Mouse (Mus musculus) G1E (cell line): ENCODE data around the gene Ndc80. TPM values are rescaled to one million over a fixed set of nuclear protein-coding genes. Genes with fewer than 3 reads are reported as not detected.

Experiments
- ATAC-seq: 2 replicates; pipeline ENCODE4 v1.8.0; 2016; ENCODE audit warnings: mild to moderate bottlenecking; ENCODE audit not compliant: insufficient number of reproducible peaks, poor library complexity, low FRiP score, severe bottlenecking; ENCODE audit errors: extremely low read depth
- DNase-seq: peaks from one replicate; pipeline ENCODE4 v3.0.0; 2012; ENCODE audit warnings: low spot score
- H3K27me3 ChIP-seq: 2 replicates; pipeline ENCODE4 v1.6.1; 2012; ENCODE audit warnings: mild to moderate bottlenecking, low read length, inconsistent platforms; ENCODE audit not compliant: insufficient read depth
- H3K36me3 ChIP-seq: replicated peaks from 2 replicates; pipeline ENCODE3; 2012; ENCODE audit warnings: mild to moderate bottlenecking, inconsistent platforms
- H3K4me1 ChIP-seq: 2 replicates; pipeline ENCODE4 v1.6.1; 2012; ENCODE audit warnings: low read depth, low read length, inconsistent platforms, mixed read lengths; ENCODE audit not compliant: insufficient read depth
- H3K4me3 ChIP-seq: 2 replicates; pipeline ENCODE4 v1.5.1; 2012; ENCODE audit warnings: low read depth, mild to moderate bottlenecking, inconsistent platforms, low read length, moderate library complexity, mixed read lengths
- H3K9me3 ChIP-seq: replicated peaks from 2 replicates; pipeline ENCODE4 v1.6.1; 2012; ENCODE audit warnings: inconsistent platforms
- CTCF ChIP-seq: IDR thresholded peaks from 2 replicates; pipeline ENCODE4 v1.5.1; 2012; ENCODE audit warnings: low read depth, low read length, inconsistent platforms, mixed read lengths
- GATA1 ChIP-seq: IDR thresholded peaks from 2 replicates; pipeline ENCODE4 v1.6.1; 2012; ENCODE audit warnings: borderline replicate concordance, low read length, inconsistent platforms, mixed read lengths
- GATA2 ChIP-seq: IDR thresholded peaks from 2 replicates; pipeline ENCODE4 v1.6.1; 2012; ENCODE audit warnings: low read depth, low read length, inconsistent platforms, borderline replicate concordance
- POLR2AphosphoS5 ChIP-seq: IDR thresholded peaks from 2 replicates; pipeline ENCODE4 v1.6.1; 2012; ENCODE audit warnings: low read depth, low read length, inconsistent platforms; ENCODE audit not compliant: insufficient replicate concordance
- TAL1 ChIP-seq: conservative IDR thresholded peaks from 2 replicates; pipeline ENCODE4 v1.6.1; 2012; ENCODE audit warnings: low read depth, low read length, inconsistent platforms, mixed read lengths
- polyA plus RNA-seq: library from polyadenylated mRNA; stranded (reverse); fragments of >175 nt; gene quantifications from 2 replicates; pipeline ENCODE4 v1.2.3, GENCODE M21; 2012
- total RNA-seq, 2 experiments: library from RNA; stranded (forward) in 1 of 2; stranded (reverse) in 1 of 2; fragments of 200-1000 nt in 1 of 2; fragments of >200 nt in 1 of 2; fragmentation: Nextera tagmentation in 1 of 2; gene quantifications; 2 replicates each; pipeline ENCODE4 v1.2.3; 2014 to 2017

Gene Ndc80
- total RNA-seq (2014; fragmentation: Nextera tagmentation), result 118 and 120 TPM in 2 replicates
- 95.7 and 110 TPM in 2 replicates for total RNA-seq (2017)
- polyA plus RNA-seq, result 3.4 and 8.3 TPM in 2 replicates

DNA sequence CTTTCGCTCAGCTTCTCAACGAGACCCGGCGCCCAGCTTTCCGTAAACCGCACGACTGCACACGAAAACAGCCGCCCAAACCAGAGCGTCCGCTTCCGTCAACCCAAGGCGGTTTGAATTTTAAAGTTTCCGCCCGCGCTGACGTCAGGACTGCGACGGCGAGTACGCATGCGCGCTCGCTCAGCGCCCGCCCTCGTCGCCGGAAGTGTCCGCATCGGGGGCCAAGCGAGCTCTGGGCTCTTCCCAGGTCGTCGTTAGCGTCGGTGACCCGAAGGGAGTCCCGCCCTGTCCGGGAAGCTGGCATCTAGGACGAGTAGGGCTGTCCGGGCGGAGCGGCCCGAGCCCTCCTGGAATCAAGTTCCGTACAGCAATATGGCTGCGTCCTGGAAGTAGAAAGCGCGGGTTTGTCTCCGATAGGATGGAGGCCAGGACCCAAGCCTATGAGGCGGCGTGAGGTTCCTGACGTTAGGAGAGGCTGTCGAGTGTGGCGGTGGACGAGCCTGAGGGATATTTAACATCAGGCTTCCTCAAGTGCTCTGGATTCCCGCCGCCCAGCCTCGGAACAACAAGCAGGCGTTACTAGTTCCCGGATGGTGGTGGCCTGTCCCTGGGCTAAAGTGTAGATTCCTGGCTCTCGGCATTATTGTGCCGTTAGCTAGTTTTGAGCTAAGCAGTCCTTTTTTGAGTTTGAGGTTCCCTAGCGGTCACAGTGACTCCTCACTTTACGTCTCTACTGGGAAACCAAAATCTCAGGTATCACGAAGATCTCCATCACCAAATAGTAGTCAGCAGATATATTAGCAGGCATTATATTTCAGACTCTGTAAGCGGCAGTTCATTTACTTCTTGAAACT, at the start of gene Ndc80:
Gene Ndc80, minus strand, starts transcription at position 147 of the 854 bp plus-strand sequence.
- peaks cover 19% of the 10 kb centered on the region for H3K4me1 ChIP-seq
- TF ChIP-seq GATA2 (no peak), CTCF (no peak), TAL1 (no peak), GATA1 (no peak), POLR2AphosphoS5 (no peak)

GRCm38 (mm10) chr17:71561631-71562030, 35.0 kb upstream of the Ndc80 start:
- H3K36me3 ChIP-seq, result no peaks in the 10 kb centered on the region
- no peak; the same call in 1 of the 2 replicates for ATAC-seq
- no peaks in the 10 kb centered on the region; the same call in 1 of the 2 replicates for H3K27me3 ChIP-seq
- H3K4me3 ChIP-seq, result no peak overlapping the region
- H3K4me1 ChIP-seq, result no peaks in the 10 kb centered on the region
- DNase-seq, result no peak
- H3K9me3 ChIP-seq, result no peaks in the 10 kb centered on the region
- TF ChIP-seq TAL1, result no peak
- TF ChIP-seq CTCF, result 0 out of 2 replicates have a peak, but pooled peaks have one; percentile 12

More for the DNA sequence above, at the start of gene Ndc80:
- Histone ChIP-seq H3K27me3 (peaks cover 6% of the 10 kb centered on the region; the same call in 1 of the 2 replicates), H3K36me3 (peaks cover 16% of the 10 kb centered on the region), H3K4me3 (peak within 1 kb of the TSS; percentile 91), H3K9me3 (no peaks in the 10 kb centered on the region)
- ATAC-seq (peak; percentile 90), DNase-seq (peak; percentile 78)

GRCm38 (mm10) chr17:71552901-71553300, 26.2 kb upstream of the Ndc80 start:
- Histone ChIP-seq H3K9me3 (no peaks in the 10 kb centered on the region), H3K27me3 (peaks cover 28% of the 10 kb centered on the region), H3K4me1 (peaks cover 26% of the 10 kb centered on the region), H3K4me3 (no peak overlapping the region), H3K36me3 (no peaks in the 10 kb centered on the region)
- DNase-seq, result no peak
- no peak for TF ChIP-seq GATA2
- no peak for TF ChIP-seq TAL1
- TF ChIP-seq GATA1, result no peak
- no peak for TF ChIP-seq CTCF
- no peak for TF ChIP-seq POLR2AphosphoS5
- ATAC-seq, result no peak

DNA sequence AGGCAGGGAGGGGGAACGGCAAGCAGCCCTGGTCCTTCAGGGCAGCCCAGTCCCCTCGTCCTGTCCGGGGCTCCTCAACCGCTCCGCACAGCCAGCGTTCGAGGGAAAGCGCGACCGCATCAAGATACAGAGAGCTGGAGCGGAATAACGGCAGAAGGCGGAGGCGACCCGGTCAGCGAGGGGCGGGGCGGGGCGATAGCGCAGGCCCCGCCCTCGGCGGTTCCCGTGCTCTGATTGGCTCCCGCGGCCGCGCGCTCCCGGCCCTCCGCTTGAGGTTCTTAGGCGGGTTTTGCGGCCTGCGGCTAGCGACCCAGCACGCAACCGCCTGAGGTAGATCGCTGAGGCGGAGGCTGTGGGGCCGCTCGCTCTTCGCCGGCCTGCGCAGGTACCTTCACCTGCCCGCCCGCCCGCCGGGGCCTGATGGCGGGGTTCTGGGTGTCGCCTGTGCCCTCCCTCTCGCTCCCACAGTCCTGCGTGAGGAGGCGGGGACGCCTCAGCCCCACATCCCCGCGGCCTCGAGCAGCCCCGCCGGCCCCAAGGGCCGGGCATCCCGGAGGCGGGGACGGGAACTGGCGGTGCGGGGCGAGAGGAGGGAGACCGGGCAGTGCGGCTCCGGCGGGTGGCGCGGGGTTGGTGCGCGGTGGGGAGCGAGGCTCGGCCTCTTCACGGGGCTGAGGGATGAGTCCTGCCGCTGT, 25.2 kb upstream of the Ndc80 start, which contains the start of gene Spdya:
Gene Spdya, plus strand, starts transcription at position 305 of the 695 bp plus-strand sequence.
- peak within 1 kb of the TSS; percentile 77 for H3K4me3 ChIP-seq
- DNase-seq (peak; percentile 85), ATAC-seq (peak; percentile 79)
- H3K27me3 ChIP-seq, result peaks cover 28% of the 10 kb centered on the region
- no peaks in the 10 kb centered on the region for H3K36me3 ChIP-seq
- TF ChIP-seq CTCF (no peak), GATA1 (no peak), TAL1 (no peak)
- H3K9me3 ChIP-seq, result no peaks in the 10 kb centered on the region
- H3K4me1 ChIP-seq, result peaks cover 26% of the 10 kb centered on the region

GRCm38 (mm10) chr17:71551350-71551749, 24.7 kb upstream of the Ndc80 start:
- TF ChIP-seq POLR2AphosphoS5 (no peak), GATA1 (no peak), TAL1 (no peak), CTCF (no peak), GATA2 (no peak)
- DNase-seq, result no peak
- H3K4me1 ChIP-seq, result peaks cover 26% of the 10 kb centered on the region
- H3K4me3 ChIP-seq, result peak overlapping the region; percentile 77
- H3K9me3 ChIP-seq, result no peaks in the 10 kb centered on the region
- H3K27me3 ChIP-seq, result peaks cover 28% of the 10 kb centered on the region
- ATAC-seq, result no peak
- H3K36me3 ChIP-seq, result no peaks in the 10 kb centered on the region

DNA sequence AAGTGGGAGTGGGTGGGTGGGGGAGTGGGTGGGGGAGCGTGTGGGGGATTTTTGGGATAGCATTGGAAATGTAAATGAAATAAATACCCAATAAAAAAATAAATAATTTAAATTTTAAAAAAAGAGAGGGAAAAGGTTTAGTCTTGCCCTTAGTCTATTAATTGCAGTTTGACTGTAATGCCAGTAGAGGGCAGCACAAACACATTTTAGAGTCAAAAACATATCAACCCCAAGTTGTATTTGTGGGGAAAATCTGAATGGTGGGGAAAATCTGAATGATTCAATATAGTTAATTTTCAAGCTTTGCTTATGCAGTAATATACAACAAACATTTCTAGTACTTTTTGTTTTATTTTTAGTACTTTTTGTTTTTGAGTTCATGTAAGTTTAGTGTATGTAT, 21.9 kb upstream of the Ndc80 start:
- Histone ChIP-seq H3K4me1 (peaks cover 21% of the 10 kb centered on the region), H3K27me3 (peaks cover 31% of the 10 kb centered on the region), H3K36me3 (no peaks in the 10 kb centered on the region), H3K4me3 (no peak overlapping the region), H3K9me3 (no peaks in the 10 kb centered on the region)
- ATAC-seq (no peak), DNase-seq (no peak)
- TF ChIP-seq GATA1 (no peak), GATA2 (no peak), CTCF (no peak), POLR2AphosphoS5 (no peak)
